Mouse (Mus musculus) cerebellum, adult 11 months (tissue): ENCODE results near the gene Lhx4.

Experiments
- DNase-seq: peaks from one replicate; pipeline ENCODE4 v3.0.0; 2022

Lhx4 gene

GRCm38 (mm10) chr1:155700886-155701285 lies 50.6 kb downstream of the Lhx4 start:
- DNase-seq: no peak

GRCm38 (mm10) chr1:155698373-155699159 lies 52.9 kb downstream of the Lhx4 start:
- peak; percentile 38 for DNase-seq

- no peak for DNase-seq
Measured at GRCm38 (mm10) chr1:155693443-155693842, 58.0 kb downstream of the Lhx4 start.

GRCm38 (mm10) chr1:155693026-155693425 lies 58.5 kb downstream of the Lhx4 start:
- DNase-seq: no peak

- no peak for DNase-seq
Measured at GRCm38 (mm10) chr1:155692230-155692629, 59.3 kb downstream of the Lhx4 start.

- no peak for DNase-seq
Measured at GRCm38 (mm10) chr1:155689558-155689957, 61.9 kb downstream of the Lhx4 start.

- no peak for DNase-seq
Measured at GRCm38 (mm10) chr1:155689141-155689540, 62.3 kb downstream of the Lhx4 start.

GRCm38 (mm10) chr1:155686816-155687215 lies 64.7 kb downstream of the Lhx4 start:
- DNase-seq: no peak

- DNase-seq: no peak
Measured at GRCm38 (mm10) chr1:155681116-155681799, 70.2 kb downstream of the Lhx4 start.

- no peak for DNase-seq
Measured at GRCm38 (mm10) chr1:155675570-155675969, 75.9 kb downstream of the Lhx4 start.

- DNase-seq: no peak
Measured at GRCm38 (mm10) chr1:155663994-155664393, 87.5 kb downstream of the Lhx4 start.

- no peak for DNase-seq
Measured at GRCm38 (mm10) chr1:155656321-155656720, 95.2 kb downstream of the Lhx4 start.

- no peak for DNase-seq
Measured at GRCm38 (mm10) chr1:155654961-155655360, 96.5 kb downstream of the Lhx4 start.

GRCm38 (mm10) chr1:155650121-155650846 lies 101.2 kb downstream of the Lhx4 start:
- peak; percentile 17 for DNase-seq
